Mouse (Mus musculus): ENCODE data around the gene Pip5k1a.
"Not testable (repeated sequence)": the region's sequence is repeated elsewhere in the genome, so short reads cannot be mapped to it uniquely, and the experiment has no call there.

Gene Pip5k1a

DNA sequence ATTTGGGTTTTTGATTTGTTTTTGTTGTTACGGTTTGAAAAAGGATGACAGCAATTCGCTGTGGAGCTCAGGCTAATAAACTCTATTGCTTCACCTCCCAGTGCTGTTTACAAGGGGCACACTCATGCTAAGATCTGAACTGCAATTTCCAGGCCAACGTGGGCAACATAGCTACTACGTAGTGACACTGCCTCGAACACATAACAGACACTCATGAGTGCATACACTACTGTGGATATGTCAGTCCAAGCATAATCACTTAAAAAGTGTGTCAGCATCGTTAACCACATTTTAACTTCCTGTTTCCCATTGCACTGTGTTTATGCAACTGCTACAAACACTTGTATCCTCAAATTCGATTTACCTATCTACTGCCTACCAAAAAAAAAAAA, 63.9 kb downstream of the Pip5k1a start:
- DNase-seq (ENCODE audit: low read depth, low spot score), result no peak

DNA sequence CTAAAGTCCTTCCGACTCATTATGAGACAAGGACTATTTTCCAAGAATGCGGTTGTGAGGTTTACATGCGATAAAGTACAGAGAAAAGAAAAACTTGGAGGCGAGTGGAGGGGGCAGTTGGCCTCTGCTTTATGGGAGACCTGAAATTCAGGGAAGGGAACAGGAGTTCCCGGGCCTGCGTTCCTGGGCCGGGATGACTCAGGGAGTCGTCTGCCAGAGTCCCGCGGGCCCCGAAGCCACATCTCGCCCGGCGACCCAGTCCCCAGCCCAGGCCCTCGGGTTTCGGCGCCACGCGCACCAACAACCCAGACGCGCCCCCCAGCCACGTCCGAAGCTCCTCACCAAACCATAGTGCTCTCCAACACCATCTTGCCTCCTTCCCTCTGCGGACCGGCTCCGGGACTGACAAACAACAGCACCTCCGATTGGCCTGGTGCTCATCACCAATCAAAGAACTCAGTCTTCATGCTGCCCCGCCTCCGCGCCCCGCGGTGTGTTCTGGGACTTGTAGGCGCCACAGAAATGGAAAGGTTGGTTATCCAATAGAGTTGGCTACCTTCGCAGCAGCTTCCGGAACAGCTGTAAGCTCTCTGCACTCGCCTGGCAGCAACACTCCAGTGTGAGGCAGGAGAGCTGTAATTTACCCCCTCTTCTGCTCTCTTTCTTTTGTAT, 64.4 kb downstream of the Pip5k1a start, which contains the start of gene Psmd4:
Gene Psmd4 (minus strand): TSS at position 449 of the 672 bp plus-strand sequence.
- DNase-seq (ENCODE audit: low read depth, low spot score), result peak; percentile 97

DNA sequence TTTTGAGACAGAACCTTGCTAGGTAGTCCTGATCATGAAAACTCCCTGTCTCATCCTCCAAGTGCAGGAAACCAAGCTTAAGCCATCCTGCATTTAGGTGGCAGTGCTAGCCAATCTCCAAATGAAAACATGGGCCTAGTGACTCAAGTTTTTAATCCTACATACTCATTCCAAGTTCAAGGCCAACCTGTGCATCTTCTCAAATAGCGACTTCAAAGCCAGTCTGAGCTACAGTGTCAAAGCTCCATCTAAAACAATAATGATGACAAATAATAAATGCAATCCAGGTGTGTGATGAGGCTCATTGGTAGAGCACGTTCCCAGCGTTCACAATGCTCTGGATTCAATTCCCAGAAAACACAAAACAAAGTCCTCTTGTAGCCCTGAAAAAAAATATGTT, 65.1 kb downstream of the Pip5k1a start:
- no peak for DNase-seq (ENCODE audit: low read depth, low spot score)

DNA sequence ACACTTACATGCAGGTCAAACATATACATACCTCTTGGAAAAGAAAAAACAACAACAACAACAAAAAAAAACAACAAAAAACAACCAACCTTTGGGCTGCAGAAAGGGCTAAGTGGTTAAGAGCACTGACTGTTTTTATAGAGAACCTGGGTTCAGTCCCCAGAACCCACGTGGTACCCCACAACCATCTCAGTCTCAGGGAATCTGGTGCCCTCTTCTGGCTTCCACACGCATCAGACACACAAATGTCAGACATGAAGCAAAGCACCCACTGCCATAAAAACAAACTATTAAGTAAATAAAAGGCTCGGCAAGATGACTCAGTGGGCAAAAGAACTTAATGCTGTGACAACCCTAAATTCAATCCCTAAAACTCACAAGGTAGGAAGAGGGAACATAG, 76.8 kb downstream of the Pip5k1a start:
- DNase-seq (ENCODE audit: low read depth, low spot score), result no peak

DNA sequence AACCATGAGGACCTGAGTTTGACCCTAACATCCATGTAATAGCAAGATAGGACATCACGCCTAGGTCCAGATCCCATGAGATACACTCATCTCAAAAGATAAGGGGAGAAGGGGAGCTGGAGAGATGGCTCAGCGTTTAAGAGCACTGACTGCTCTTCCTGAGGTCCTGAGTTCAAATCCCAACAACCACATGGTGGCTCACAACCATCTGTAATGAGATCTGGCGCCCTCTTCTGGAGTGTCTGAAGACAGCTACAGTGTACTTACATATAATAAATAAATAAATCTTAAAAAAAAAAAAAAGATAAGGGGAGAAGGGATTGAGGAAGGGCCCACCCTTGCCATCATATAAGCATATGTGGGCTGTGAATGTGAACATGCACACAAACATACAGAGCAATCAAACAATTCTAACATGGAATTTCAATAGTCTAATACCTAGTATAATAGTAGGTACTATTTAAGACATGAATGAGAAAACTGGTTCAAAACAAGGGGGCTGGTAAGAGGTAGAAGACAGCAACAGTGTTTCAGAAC, 77.4 kb downstream of the Pip5k1a start:
- DNase-seq (ENCODE audit: low read depth, low spot score), result not testable (repeated sequence)

DNA sequence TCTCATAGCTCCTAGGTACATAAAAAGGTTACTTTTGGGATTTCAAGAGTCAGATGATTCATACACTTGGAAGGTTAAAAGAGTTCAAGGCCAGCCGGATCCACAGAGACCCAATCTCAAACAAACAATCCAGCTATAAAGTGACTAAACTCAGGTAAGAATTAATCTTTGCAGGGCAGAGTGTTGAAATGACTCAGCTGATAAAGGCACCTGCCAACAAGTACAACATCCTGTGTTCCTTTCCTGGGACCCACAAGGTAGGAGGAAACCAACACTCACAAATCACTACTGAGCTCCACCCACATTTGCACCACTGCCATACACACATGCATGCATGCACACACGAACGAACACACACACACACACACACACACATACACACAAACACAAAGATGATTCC, 78.1 kb downstream of the Pip5k1a start:
- no peak for DNase-seq (ENCODE audit: low read depth, low spot score)

DNA sequence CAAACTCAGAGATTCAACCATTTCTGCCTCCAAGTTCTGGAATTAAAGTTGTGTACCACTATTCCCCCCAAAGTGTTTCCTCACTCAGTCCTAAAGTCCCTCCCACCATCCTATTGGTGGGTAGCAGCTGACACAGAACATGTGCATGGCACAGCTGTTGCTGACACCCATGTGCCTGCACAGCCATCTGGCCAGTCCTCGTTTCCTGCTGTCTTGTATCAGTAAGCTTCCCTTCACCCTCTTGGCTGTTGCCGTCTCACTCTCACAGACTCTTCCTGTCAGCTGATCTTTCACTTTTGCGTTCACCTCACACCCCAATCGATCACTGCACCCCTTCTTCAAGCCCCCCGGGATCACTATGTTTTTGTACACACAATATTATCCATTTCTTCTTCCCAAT, 79.0 kb downstream of the Pip5k1a start:
- DNase-seq (ENCODE audit: low read depth, low spot score), result no peak

DNA sequence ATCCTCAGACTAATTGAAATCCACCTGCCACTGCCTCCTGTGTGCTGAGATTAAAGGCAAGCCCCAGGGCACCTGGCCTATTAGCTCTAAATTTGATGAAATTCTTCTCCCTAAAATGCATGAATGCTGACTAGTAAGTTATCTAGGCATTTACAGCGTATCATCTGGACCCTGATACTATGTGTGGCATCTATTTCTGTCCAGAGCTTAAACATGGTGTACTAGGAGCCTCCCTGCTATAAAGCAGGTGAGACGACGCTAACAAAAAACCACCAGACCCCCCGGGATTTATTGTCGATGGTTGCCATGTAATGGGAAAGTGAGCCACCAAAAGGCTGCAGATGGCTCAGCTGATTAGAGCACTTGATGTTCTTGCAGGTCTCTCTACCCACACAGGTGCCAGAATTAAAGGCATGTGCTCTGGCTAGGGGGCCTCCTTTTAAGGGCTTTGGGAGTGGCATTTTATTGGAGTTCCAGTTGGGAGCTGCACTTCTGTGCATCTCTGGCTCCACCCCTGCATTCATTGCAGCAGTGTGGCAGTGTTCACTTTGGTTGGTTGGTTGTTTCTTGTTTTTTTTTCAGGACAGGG, 79.6 kb downstream of the Pip5k1a start:
- no peak for DNase-seq (ENCODE audit: low read depth, low spot score)

DNA sequence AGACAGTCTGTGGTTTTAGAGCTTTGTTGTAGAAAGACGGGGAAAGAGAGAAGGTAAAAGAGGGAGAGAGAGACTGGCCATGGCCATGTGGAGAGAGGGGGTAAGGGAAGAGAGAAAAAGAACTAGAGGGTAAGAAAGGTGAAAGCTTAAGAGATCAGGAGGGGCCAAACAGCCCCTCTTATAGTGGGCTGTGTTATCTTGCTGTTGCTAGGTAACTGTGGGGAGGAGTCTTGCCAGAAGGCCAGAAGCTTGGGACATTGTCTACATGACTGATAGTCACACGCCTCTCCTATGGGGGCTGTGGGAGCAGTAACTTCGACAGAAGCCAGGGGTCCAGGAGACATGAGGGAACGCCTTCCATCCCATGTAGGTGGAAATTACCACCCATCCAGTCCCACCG, 81.5 kb downstream of the Pip5k1a start:
- no peak for DNase-seq (ENCODE audit: low read depth, low spot score)

DNA sequence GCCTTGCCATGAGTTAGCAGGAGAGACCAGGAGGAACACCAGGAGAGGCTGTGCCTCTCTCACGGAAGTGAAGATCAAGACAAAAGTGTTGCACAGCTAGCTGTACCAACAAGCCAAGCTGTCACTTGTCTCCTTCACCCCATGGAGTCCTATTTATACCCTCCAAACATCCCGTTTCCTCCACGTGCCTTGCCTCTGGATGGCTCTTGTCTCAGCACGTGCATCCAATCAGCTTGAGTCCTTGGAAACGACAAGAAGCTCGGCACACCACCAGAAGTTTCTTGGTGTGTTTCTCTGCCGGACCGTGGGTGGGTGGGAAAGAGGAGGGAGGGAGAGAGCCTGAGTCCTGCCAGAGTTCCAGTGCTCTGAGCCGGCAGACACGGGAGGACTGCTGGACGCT, 82.2 kb downstream of the Pip5k1a start:
- DNase-seq (ENCODE audit: low read depth, low spot score), result peak; percentile 26

DNA sequence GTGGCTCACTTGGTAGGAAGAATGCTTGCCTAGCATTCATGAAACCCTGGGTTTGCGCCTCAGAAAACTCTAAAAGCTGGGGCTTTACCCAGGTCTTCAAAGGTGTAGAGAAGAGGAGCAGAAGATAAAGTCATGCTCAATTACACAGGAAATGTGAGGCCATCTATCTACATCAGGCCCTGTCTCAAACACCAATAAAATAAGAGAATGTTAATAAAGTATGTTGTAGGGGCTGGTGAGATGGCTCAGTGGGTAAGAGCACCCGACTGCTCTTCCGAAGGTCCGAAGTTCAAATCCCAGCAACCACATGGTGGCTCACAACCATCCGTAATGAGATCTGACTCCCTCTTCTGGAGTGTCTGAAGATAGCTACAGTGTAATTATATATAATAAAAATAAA, 85.8 kb downstream of the Pip5k1a start:
- not testable (repeated sequence) for DNase-seq (ENCODE audit: low read depth, low spot score)

DNA sequence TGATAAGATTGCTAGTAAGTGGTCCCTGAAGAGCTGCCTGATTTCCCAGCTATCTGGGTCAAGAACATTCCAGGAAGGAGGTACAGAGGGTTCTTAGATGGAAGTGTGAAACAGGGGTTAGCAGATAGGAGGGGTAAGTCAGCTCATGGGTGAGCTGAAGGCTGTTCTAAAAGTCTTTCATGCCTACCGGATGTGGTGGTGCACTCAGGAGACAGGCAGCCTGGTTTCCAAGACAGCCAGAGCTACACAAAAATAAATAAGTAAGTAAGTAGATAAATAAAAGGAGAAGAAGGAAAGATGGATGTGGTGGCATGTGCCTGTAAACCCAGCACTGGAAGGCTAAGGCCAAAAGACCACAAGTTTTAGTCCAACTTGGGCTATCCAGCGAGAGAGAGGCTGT, 88.0 kb downstream of the Pip5k1a start:
- DNase-seq (ENCODE audit: low read depth, low spot score), result no peak

DNA sequence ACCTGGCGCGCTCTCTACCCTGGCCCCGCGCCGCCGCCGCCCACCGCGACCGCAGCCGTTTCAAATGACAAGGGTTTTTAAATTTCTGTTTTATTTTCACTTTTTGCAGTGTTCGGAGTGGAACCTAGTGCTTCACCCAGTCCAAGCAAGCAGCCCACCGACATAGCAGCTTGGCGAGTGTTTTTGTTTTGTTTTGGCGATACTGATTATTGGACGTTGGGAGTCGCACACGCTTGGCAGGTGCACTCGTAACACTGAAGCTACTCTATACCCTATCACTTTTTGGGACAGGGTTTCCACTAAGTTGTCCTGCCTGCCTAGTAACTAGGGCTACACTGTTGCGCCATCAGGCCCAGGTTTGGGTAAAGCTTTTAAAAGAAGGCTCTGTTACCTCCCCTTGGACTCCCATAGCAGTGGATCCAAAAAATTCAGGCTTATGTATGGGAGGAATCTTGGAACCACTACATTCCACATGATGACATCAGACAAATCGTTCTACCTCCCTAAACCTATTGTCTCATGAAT, 90.1 kb downstream of the Pip5k1a start:
- DNase-seq (ENCODE audit: low read depth, low spot score), result no peak

DNA sequence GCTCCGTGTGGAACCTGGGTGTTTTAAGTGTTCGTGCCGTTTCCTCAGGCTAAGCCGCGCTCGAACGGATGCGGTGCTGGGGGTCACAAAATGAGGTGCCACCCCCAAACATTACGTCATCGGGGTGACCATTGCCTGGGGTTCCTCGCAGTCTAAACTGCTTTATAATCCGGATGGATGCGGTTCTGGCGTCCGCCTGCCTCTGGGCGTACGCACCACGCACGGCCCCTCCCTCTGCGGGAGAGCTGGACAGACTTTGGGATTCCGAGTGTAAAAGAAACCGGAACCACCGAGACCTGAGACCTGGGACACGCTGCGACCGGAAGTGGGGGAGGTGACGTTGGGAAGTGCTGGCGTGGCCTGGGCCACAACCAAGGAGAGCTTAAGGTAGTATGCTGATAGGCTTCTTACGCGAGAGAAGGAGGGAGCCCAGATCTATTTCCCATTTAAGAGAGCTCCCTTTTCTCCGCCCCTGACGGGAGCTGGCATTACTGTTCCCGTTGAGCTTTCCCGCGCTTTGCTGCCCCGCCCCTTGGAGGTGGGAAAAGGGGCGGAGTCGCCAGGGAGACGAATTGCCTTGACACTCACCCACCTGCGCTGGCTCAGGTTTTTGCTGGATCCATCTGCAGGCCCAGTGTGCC, 90.7 kb downstream of the Pip5k1a start:
- DNase-seq (ENCODE audit: low read depth, low spot score), result peak; percentile 92

DNA sequence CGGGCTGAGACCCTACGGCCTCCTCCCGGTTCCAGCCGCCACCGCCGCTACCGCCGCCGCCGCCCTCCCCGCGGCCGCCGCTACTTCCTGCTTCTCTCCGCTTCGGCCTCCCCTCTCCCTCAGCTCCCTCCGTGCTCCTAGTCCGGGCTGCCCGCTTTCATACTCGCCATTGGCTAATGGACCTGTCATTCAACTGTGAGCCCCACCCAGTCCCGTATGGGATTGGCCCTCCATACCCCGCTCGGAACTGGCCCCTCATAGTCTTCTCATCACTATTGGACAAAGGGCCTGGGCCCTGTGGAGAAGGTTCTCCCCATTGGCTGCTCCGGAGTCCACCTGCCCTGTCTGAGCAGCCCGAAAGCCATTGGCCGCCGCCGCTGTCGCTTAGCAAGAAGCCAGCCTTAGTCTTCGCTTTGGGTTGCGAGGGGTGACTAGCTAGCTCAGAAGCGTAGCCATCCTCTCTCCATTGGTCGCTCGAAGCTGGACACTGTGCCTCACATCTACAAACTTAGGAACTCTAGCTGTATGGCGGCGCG, 91.3 kb downstream of the Pip5k1a start, which contains the start of gene Zfp687:
Gene Zfp687 (minus strand): TSS at position 112 of the 536 bp plus-strand sequence.
- DNase-seq (ENCODE audit: low read depth, low spot score), result peak; percentile 99

DNA sequence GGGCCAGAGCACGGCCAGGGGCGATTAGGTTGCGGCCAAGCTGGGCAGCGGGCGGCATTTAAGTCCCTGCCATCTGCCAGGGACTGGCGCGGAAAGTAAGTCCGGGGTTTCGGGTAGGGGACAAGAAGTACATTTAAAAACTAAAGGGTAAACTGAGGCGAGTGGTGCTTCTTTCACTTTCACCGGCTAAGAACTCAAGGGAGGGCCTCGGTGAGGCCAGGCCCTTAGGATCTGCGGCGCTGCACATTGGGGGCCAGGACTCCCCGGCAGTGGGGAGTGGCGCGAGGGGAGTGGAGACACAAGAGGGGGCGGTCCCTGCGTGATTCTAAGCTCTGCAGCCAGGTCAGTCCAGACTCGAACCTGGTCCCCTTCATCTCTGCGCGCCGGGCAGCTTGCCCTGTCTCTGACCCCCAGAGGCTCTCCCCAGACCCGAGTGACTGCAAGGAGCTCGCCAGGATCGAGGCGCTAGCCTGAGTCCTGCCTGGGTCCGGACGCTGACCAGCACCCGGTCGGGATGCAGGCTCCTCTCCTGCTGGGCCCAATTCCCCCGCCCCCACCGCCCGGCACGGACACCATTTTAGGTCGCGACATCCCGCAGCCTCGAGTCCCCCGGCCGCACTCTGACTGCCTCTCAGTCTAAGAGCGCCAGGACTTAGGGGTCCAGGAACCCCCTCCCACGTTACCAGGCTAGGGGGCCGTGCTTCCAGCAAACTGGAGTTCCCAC, 92.1 kb downstream of the Pip5k1a start:
- peak; percentile 52 for DNase-seq (ENCODE audit: low read depth, low spot score)

DNA sequence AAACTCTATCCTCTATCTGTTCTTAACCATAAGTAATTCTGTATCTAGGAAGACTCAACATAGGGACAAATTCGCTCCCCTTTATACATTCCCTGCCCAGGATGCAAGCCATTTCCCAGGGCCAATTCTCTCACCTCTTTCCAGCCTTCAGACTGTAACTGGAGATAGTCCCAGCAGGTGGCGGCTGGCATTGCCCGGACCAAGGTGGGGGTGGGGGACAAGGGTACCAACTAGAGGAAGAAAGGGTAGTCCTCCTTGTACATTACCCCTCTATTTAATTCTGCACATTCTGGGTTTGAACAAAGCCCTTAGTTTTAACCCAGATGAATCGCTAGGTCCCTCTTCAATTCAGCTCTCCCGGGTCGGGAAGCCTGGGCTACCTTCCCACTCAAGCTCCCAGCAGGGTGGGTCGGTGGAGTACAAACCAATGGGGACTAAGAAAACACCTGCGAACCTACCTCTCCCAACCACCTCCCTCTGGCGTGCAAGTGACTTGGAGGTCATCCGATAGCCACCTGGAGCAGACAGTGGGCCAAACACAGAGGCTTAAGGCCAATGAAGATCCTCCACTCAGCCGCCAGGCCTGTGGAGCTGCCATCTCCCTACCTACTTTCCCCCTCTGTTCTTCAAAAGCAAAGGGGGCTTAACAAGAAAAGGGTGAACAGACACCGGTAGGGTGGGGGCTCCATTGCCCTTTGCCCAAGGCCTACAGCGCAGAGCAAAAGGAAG, 92.9 kb downstream of the Pip5k1a start:
- peak; percentile 21 for DNase-seq (ENCODE audit: low read depth, low spot score)

DNA sequence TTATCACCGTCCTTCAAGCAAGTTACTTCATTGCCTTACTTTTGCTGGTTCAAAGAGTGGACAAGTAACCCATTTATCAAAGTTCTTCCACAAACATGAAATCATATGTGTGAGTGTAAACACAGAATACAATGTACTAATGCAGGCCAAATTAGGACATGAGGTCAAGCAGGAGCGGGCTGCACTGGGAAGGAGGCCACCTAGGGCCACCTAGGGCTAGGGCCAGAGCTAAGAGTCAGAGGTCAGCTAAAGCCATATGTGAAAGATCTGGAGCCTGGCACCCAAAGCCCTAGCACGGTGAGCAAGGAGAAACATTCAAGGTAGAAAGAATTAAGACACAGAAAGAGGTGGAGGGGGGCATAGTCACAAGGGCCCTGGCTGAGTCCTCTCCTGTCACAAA, 93.7 kb downstream of the Pip5k1a start:
- DNase-seq (ENCODE audit: low read depth, low spot score), result no peak

DNA sequence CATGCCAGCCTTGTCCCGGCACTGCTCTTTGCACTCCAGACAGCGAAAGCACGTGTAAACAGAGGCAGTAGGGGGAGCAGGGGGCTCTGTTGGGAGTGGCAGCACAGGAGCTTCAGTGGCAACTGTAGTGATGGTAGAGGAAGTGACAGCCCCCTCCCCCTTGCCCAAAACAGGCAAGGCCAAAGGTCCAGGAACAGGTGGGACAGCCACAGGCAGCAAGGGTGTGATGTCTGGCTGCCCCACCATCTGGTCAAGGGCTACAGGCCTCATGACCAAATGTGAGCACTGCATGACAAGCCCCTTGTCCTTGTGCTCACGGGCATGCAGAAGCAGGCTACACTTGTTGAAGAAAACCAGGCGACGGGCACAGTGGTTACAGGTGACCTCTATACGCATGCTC, 96.3 kb downstream of the Pip5k1a start:
- no peak for DNase-seq (ENCODE audit: low read depth, low spot score)

Measured in skeletal muscle tissue, adult 2 months (tissue).